Mouse (Mus musculus) liver, adult 2 months (tissue): ENCODE measurements at regions not wholly inside any gene's neighbourhood (a gene's known extent, or its start where the extent isn't known, plus 50 kb on each side); places are given as distances from the start of the nearest gene placed in this dataset.

Source experiments
- DNase-seq: peaks from one replicate; pipeline ENCODE4 v3.0.0-alpha.2; 2011; ENCODE audit warnings: low read depth, low spot score; ENCODE audit errors: extremely low read depth
- H3K27ac ChIP-seq: fragments of 200-500 bp; replicated peaks from 2 replicates; pipeline ENCODE4 v1.5.1; 2012; ENCODE audit warnings: low read depth, mild to moderate bottlenecking, control low read depth, inconsistent platforms, low read length; ENCODE audit not compliant: insufficient read depth
- H3K27me3 ChIP-seq: fragments of 200-500 bp; 2 replicates; pipeline ENCODE4 v1.6.1; 2012; ENCODE audit warnings: mild to moderate bottlenecking, moderate library complexity, low read length, inconsistent platforms; ENCODE audit not compliant: control insufficient read depth, insufficient read depth
- H3K36me3 ChIP-seq: fragments of 200-500 bp; 2 replicates; pipeline ENCODE4 v1.6.1; 2012; ENCODE audit warnings: low read length, inconsistent platforms; ENCODE audit not compliant: control insufficient read depth, insufficient read depth
- H3K4me1 ChIP-seq: fragments of 200-500 bp; 2 replicates; pipeline ENCODE4 v1.6.1; 2011; ENCODE audit warnings: low read length; ENCODE audit not compliant: control insufficient read depth, insufficient read depth
- H3K4me3 ChIP-seq: fragments of 200-500 bp; 2 replicates; pipeline ENCODE4 v1.5.1; 2011; ENCODE audit warnings: low read depth, mild to moderate bottlenecking, control low read depth, low read length, moderate library complexity; ENCODE audit not compliant: insufficient read depth
- H3K79me2 ChIP-seq: fragments of 200-500 bp; 2 replicates; pipeline ENCODE4 v1.6.1; 2012; ENCODE audit warnings: inconsistent platforms, mild to moderate bottlenecking, low read length, moderate library complexity; ENCODE audit not compliant: control insufficient read depth, insufficient read depth
- H3K9ac ChIP-seq: fragments of 200-500 bp; 2 replicates; pipeline ENCODE4 v1.6.1; 2012; ENCODE audit warnings: low read depth, mild to moderate bottlenecking, control low read depth, inconsistent platforms, low read length
- CTCF ChIP-seq: fragments of 200-500 bp; IDR thresholded peaks from 2 replicates; pipeline ENCODE4 v1.5.1; 2011; ENCODE audit warnings: low read depth, low read length, control low read depth
- POLR2A ChIP-seq: fragments of 200-500 bp; IDR thresholded peaks from 2 replicates; pipeline ENCODE4 v1.6.1; 2011; ENCODE audit warnings: low read length, control low read depth; ENCODE audit not compliant: insufficient read depth; ENCODE audit errors: extremely low read depth
- WGBS: fragments of 180-500 bp; shearing (Covaris S2); methylation state at CpG from one replicate; pipeline ENCODE4 v1.1.7; 2018; 5-methylcytosine and 5-hydroxymethylcytosine counted together

- no peak overlapping the region for H3K9ac ChIP-seq
- DNase-seq = no peak
- no peak for TF ChIP-seq CTCF
- TF ChIP-seq POLR2A = no peak
These were observed 590.1 kb upstream of the Id2 start for GRCm38 (mm10) chr12:25687063-25687462.

DNA sequence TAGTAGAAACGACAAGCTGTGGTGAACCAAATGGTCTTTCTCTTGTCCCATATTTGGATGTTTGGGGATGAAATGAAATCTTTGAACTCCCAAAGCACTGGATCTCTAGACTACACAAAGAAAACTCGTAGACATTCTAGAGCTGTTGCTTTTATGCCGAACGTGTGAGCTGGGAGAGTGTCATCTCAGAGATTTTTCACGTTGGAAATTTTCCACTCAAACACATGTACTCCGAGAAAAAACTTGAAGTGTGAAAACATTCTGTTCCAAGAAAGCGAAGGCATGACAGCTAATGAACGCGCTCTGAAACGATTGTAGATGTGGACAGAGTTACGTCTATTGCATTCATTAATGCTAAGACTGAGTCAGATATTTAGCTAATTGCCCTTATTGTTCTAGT lies 579.7 kb upstream of the Id2 start:
- no peak overlapping the region for H3K4me3 ChIP-seq
- H3K79me2 ChIP-seq = no peaks in the 10 kb centered on the region
- H3K27ac ChIP-seq = no peak overlapping the region
- H3K4me1 ChIP-seq = no peaks in the 10 kb centered on the region
- TF ChIP-seq POLR2A (no peak), CTCF (no peak)
- H3K9ac ChIP-seq = no peak overlapping the region
- no peaks in the 10 kb centered on the region for H3K36me3 ChIP-seq
- 91% methylated on average over 11 of the region's 11 CpGs for WGBS
- DNase-seq = no peak
- no peaks in the 10 kb centered on the region for H3K27me3 ChIP-seq

More at GRCm38 (mm10) chr12:25687063-25687462, 590.1 kb upstream of the Id2 start:
- H3K36me3 ChIP-seq = no peaks in the 10 kb centered on the region
- H3K27ac ChIP-seq = no peak overlapping the region
- no peaks in the 10 kb centered on the region for H3K27me3 ChIP-seq
- H3K79me2 ChIP-seq = no peaks in the 10 kb centered on the region
- no peak overlapping the region for H3K4me3 ChIP-seq
- no peaks in the 10 kb centered on the region for H3K4me1 ChIP-seq

DNA sequence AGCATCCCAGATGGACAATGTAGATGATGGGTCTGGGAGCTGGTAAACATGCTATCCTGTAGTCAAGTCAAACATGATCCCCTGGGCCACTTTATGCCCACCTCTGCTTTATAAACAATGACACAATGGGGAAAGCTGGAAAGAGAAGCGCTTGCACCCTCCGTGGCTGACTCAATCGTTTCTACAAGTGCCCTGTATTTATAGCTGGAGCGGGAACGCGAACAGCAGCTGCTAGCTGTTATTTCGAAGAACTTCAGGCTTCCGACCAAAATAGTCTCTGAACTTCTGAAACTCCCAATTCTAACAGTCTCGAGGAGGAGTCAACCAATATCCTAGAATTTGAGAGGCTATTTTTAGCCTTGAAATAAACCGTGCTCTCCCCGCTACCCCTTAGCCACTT lies 571.4 kb upstream of the Id2 start:
- Histone ChIP-seq H3K4me1 (no peaks in the 10 kb centered on the region), H3K79me2 (no peaks in the 10 kb centered on the region), H3K4me3 (no peak overlapping the region), H3K27ac (no peak overlapping the region), H3K36me3 (no peaks in the 10 kb centered on the region), H3K9ac (no peak overlapping the region), H3K27me3 (no peaks in the 10 kb centered on the region)
- 88% methylated on average over 11 of the region's 11 CpGs for WGBS
- TF ChIP-seq CTCF (no peak), POLR2A (no peak)
- DNase-seq = no peak

DNA sequence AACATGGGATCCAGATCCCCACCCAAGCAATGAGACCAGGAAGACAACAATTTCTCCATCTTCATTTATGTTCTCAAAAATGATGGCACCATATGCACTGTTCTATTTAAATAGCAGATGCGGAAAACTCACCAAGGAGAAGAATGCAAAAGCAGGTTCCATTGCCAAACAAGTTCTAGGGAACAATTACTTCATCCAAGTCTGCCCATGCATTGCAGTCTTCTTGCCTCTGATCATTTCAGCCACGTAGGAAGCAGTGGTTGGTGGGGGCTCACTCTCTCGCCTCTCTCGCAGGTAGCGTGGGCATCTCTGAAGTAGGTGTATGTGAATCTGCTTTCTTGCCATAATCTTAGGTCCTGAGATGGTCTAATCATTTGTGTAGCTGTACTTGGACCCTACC lies 557.5 kb upstream of the Id2 start:
- H3K9ac ChIP-seq = no peak overlapping the region
- no peak for TF ChIP-seq POLR2A
- no peak for TF ChIP-seq CTCF
- no peak overlapping the region for H3K27ac ChIP-seq
- H3K4me1 ChIP-seq = no peaks in the 10 kb centered on the region
- 94% methylated on average over 5 of the region's 5 CpGs for WGBS
- H3K79me2 ChIP-seq = no peaks in the 10 kb centered on the region
- no peak for DNase-seq
- no peak overlapping the region for H3K4me3 ChIP-seq
- H3K36me3 ChIP-seq = no peaks in the 10 kb centered on the region
- H3K27me3 ChIP-seq = no peaks in the 10 kb centered on the region

DNA sequence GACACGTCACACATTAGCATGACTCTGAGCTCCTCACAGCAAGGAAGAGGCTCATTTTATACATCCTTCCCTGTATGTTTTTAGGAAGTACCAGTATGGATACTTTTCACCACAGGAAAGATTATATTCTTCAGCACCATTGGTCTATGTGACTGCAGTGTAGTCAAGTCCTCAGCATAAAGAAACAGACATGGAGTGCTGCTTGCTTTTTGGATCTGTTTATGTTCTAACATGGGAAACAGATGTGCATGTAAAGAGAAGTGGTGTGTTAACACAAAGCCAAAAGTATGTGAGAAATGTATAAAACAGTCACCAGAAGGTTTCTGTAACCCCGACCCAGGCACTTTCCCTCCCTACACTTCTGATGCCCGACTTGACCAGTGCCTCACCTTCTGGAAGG lies 553.3 kb upstream of the Id2 start:
- Histone ChIP-seq H3K27ac (no peak overlapping the region), H3K79me2 (no peaks in the 10 kb centered on the region), H3K4me1 (no peaks in the 10 kb centered on the region), H3K36me3 (no peaks in the 10 kb centered on the region), H3K27me3 (no peaks in the 10 kb centered on the region), H3K4me3 (no peak overlapping the region), H3K9ac (no peak overlapping the region)
- 75% methylated on average over 3 of the region's 3 CpGs for WGBS
- DNase-seq = no peak
- TF ChIP-seq POLR2A (no peak), CTCF (no peak)

DNA sequence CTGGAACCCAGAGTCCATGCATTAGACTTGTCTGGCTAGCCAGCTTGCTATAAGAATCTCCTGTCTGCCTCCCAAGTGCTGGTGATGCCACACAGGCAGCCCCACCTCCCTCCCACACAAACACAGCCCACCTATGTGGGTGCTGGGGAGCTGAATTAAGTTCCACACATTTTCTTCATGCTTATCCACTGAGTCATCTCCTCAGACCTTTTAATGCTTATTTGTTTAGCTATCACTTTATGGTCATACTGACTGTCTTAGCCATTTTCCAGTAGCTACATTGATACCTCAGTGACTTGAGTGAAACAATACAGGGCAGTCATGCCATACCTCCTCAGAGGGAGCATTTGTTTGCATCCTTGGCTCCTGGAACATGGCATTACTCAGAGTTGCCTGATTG lies 531.1 kb upstream of the Id2 start:
- H3K4me3 ChIP-seq = no peak overlapping the region
- no peak for DNase-seq
- no peak overlapping the region for H3K9ac ChIP-seq
- H3K4me1 ChIP-seq = no peaks in the 10 kb centered on the region
- no peaks in the 10 kb centered on the region for H3K79me2 ChIP-seq
- H3K36me3 ChIP-seq = no peaks in the 10 kb centered on the region
- no peak for TF ChIP-seq CTCF
- TF ChIP-seq POLR2A = no peak
- no peaks in the 10 kb centered on the region for H3K27me3 ChIP-seq
- no peak overlapping the region for H3K27ac ChIP-seq
